Mouse (Mus musculus) midbrain, postnatal 0 days (tissue): ENCODE measurements at regions not wholly inside any gene's neighbourhood (a gene's known extent, or its start where the extent isn't known, plus 50 kb on each side); places are given as distances from the start of the nearest gene placed in this dataset.

Experiments used
- ATAC-seq: fragments of 200-750 bp; cut with Nextera tagmentation; 2 replicates; pipeline ENCODE4 v1.8.0; 2017; ENCODE audit warnings: moderate number of reproducible peaks, mild to moderate bottlenecking, moderate TSS enrichment, moderate library complexity; ENCODE audit not compliant: low FRiP score
- DNase-seq: peaks from one replicate; pipeline ENCODE4 v3.0.0-alpha.2; 2015; ENCODE audit warnings: low spot score
- H3K27ac ChIP-seq: fragments of 300-500 bp; sonication (generic); 2 replicates; pipeline ENCODE4 v1.5.1; 2014; ENCODE audit warnings: low read depth, mild to moderate bottlenecking, low read length, mixed read lengths
- H3K27me3 ChIP-seq: fragments of 300-500 bp; sonication (generic); 2 replicates; pipeline ENCODE4 v1.6.1; 2014; ENCODE audit warnings: low read length, control low read depth, mixed read lengths; ENCODE audit not compliant: insufficient read depth
- H3K36me3 ChIP-seq: fragments of 300-500 bp; sonication (generic); 2 replicates; pipeline ENCODE4 v1.6.1; 2014; ENCODE audit warnings: low read length, control low read depth, mixed read lengths; ENCODE audit not compliant: insufficient read depth
- H3K4me1 ChIP-seq: fragments of 300-500 bp; sonication (generic); 2 replicates; pipeline ENCODE4 v1.6.1; 2014; ENCODE audit warnings: mild to moderate bottlenecking, control low read depth, antibody characterized with exemption, low read length, mixed read lengths; ENCODE audit not compliant: insufficient read depth
- H3K4me2 ChIP-seq: fragments of 300-500 bp; sonication (generic); 2 replicates; pipeline ENCODE4 v1.6.1; 2014; ENCODE audit warnings: low read depth, mild to moderate bottlenecking, low read length, mixed read lengths; ENCODE audit not compliant: poor library complexity, severe bottlenecking
- H3K4me3 ChIP-seq: fragments of 300-500 bp; sonication (generic); 2 replicates; pipeline ENCODE4 v1.5.1; 2014; ENCODE audit warnings: low read depth, mild to moderate bottlenecking, low read length, moderate library complexity
- H3K9ac ChIP-seq: fragments of 300-500 bp; sonication (generic); replicated peaks from 2 replicates; pipeline ENCODE4 v1.6.1; 2014; ENCODE audit warnings: mild to moderate bottlenecking, low read length, moderate library complexity, mixed read lengths; ENCODE audit not compliant: poor library complexity, severe bottlenecking
- H3K9me3 ChIP-seq: fragments of 300-500 bp; sonication (generic); 2 replicates; pipeline ENCODE4 v1.6.1; 2016; ENCODE audit warnings: low read length, control low read depth
- CTCF ChIP-seq: IDR thresholded peaks from 2 replicates; pipeline ENCODE4 v1.5.1; 2016; ENCODE audit warnings: antibody characterized with exemption, mild to moderate bottlenecking
- WGBS: fragments of 180-500 bp; shearing (Covaris S2); extraction: QIAGEN DNeasy Blood & Tissue Kit; methylation state at CpG from one replicate; pipeline ENCODE4 v1.1.7; 2014; 5-methylcytosine and 5-hydroxymethylcytosine counted together

- Histone ChIP-seq H3K9me3 (no peaks in the 10 kb centered on the region), H3K4me1 (no peaks in the 10 kb centered on the region), H3K9ac (no peak overlapping the region), H3K4me3 (no peak overlapping the region), H3K36me3 (no peaks in the 10 kb centered on the region), H3K4me2 (no peak overlapping the region), H3K27ac (no peak overlapping the region), H3K27me3 (no peaks in the 10 kb centered on the region)
- ATAC-seq (no peak), DNase-seq (no peak)
- TF ChIP-seq CTCF: no peak
- WGBS: 15% methylated on average over 3 of the region's 3 CpGs
Observed at GRCm38 (mm10) chr19:36273466-36273865, 74.6 kb upstream of the Pcgf5 start.

DNA sequence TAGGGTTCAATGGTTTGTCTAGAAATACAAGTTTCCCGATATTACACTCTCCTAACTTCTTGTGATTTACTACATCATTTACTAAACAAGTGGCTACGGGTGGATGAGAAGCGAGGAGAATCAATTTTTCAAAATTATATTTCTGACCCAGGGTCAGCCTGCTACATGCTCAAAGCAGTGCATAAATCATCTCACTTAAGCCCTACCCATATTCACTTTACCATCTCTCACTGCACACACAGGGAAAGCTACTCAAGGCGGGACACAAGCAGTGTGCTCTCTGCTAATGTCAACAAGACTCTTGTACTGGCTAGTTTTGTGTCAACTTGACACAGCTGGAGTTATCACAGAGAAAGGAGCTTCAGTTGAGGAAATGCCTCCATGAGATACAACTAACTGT is 62.6 kb upstream of the Pcgf5 start:
- no peak overlapping the region for H3K27ac ChIP-seq
- no peak for DNase-seq
- WGBS: 89% methylated on average over 4 of the region's 4 CpGs
- H3K9me3 ChIP-seq: no peaks in the 10 kb centered on the region
- no peaks in the 10 kb centered on the region for H3K36me3 ChIP-seq
- no peak overlapping the region for H3K4me3 ChIP-seq
- H3K9ac ChIP-seq: no peak overlapping the region
- TF ChIP-seq CTCF: no peak
- H3K27me3 ChIP-seq: no peaks in the 10 kb centered on the region
- H3K4me1 ChIP-seq: no peaks in the 10 kb centered on the region
- ATAC-seq: no peak
- no peak overlapping the region for H3K4me2 ChIP-seq

GRCm38 (mm10) chr19:36290778-36291177 is 57.3 kb upstream of the Pcgf5 start:
- Histone ChIP-seq H3K4me1 (no peaks in the 10 kb centered on the region), H3K27me3 (no peaks in the 10 kb centered on the region), H3K4me3 (no peak overlapping the region), H3K9ac (no peak overlapping the region), H3K36me3 (no peaks in the 10 kb centered on the region), H3K27ac (no peak overlapping the region), H3K4me2 (no peak overlapping the region), H3K9me3 (no peaks in the 10 kb centered on the region)
- WGBS: 72% methylated on average over 4 of the region's 4 CpGs
- no peak for ATAC-seq
- no peak for DNase-seq
- TF ChIP-seq CTCF: no peak

GRCm38 (mm10) chr19:36293177-36293969 is 54.7 kb upstream of the Pcgf5 start:
- H3K4me2 ChIP-seq: no peak overlapping the region
- no peaks in the 10 kb centered on the region for H3K36me3 ChIP-seq
- no peak overlapping the region for H3K9ac ChIP-seq
- DNase-seq (no peak), ATAC-seq (peak; percentile 13; the same call in 1 of the 2 replicates)
- H3K4me3 ChIP-seq: no peak overlapping the region
- H3K9me3 ChIP-seq: no peaks in the 10 kb centered on the region
- no peak overlapping the region; the same call in 1 of the 2 replicates for H3K27ac ChIP-seq
- H3K4me1 ChIP-seq: no peaks in the 10 kb centered on the region
- no peaks in the 10 kb centered on the region for H3K27me3 ChIP-seq
- TF ChIP-seq CTCF: no peak
- 52% methylated on average over 6 of the region's 6 CpGs for WGBS
